Mouse (Mus musculus): Measurements from ENCODE around the gene Spata17. TPM values are rescaled to one million over a fixed set of nuclear protein-coding genes. Genes with fewer than 3 reads are reported as not detected.

Gene Spata17
- polyA plus RNA-seq, 1 experiment, result 144 TPM

GRCm38 (mm10) chr1:187226328-187227025 is 11.2 kb upstream of the Spata17 start:
- H3K4me1 ChIP-seq (ENCODE audit: control insufficient read depth, insufficient read depth, low read length), result peaks cover 6% of the 10 kb centered on the region
- H3K36me3 ChIP-seq (ENCODE audit: control insufficient read depth, insufficient read depth, low read length), result peaks cover 3% of the 10 kb centered on the region
- H3K27me3 ChIP-seq (ENCODE audit: control insufficient read depth, insufficient read depth, low read length), result no peaks in the 10 kb centered on the region
- H3K4me3 ChIP-seq (ENCODE audit: control insufficient read depth, low read depth, low read length), result peak overlapping the region; percentile 64
- TF ChIP-seq CTCF (IDR thresholded peaks at IDR 0.05; ENCODE audit: control insufficient read depth, insufficient read depth, insufficient replicate concordance, low read depth, low read length), result no peak
- no peak for TF ChIP-seq POLR2A (IDR thresholded peaks at IDR 0.05; ENCODE audit: control insufficient read depth, low read depth, low read length)
- H3K27ac ChIP-seq (ENCODE audit: control insufficient read depth, insufficient read depth, low read depth, low read length), result no peak overlapping the region

- Histone ChIP-seq H3K36me3 (ENCODE audit: control insufficient read depth, insufficient read depth, low read length) (peaks cover 2% of the 10 kb centered on the region), H3K4me3 (ENCODE audit: control insufficient read depth, low read depth, low read length) (no peak overlapping the region), H3K4me1 (ENCODE audit: control insufficient read depth, insufficient read depth, low read length) (peaks cover 2% of the 10 kb centered on the region; the same call in 1 of the 2 replicates), H3K27me3 (ENCODE audit: control insufficient read depth, insufficient read depth, low read length) (no peaks in the 10 kb centered on the region), H3K27ac (ENCODE audit: control insufficient read depth, insufficient read depth, low read depth, low read length) (no peak overlapping the region)
- TF ChIP-seq POLR2A (IDR thresholded peaks at IDR 0.05; ENCODE audit: control insufficient read depth, low read depth, low read length), result no peak
Observed at GRCm38 (mm10) chr1:187220756-187221155, 5.5 kb upstream of the Spata17 start.

- Histone ChIP-seq H3K27me3 (ENCODE audit: control insufficient read depth, insufficient read depth, low read length) (no peaks in the 10 kb centered on the region), H3K4me1 (ENCODE audit: control insufficient read depth, insufficient read depth, low read length) (no peaks in the 10 kb centered on the region), H3K4me3 (ENCODE audit: control insufficient read depth, low read depth, low read length) (peak overlapping the region; percentile 75), H3K36me3 (ENCODE audit: control insufficient read depth, insufficient read depth, low read length) (no peaks in the 10 kb centered on the region; the same call in 1 of the 2 replicates), H3K27ac (ENCODE audit: control insufficient read depth, insufficient read depth, low read depth, low read length) (peak overlapping the region; percentile 32; the same call in 1 of the 2 replicates)
- TF ChIP-seq POLR2A (IDR thresholded peaks at IDR 0.05; ENCODE audit: control insufficient read depth, low read depth, low read length) (no peak), CTCF (IDR thresholded peaks at IDR 0.05; ENCODE audit: control insufficient read depth, insufficient read depth, insufficient replicate concordance, low read depth, low read length) (no peak)
Observed at GRCm38 (mm10) chr1:187216620-187217410, 1.6 kb upstream of the Spata17 start.

GRCm38 (mm10) chr1:187210736-187211135 is 4.5 kb downstream of the Spata17 start:
- H3K27ac ChIP-seq (ENCODE audit: control insufficient read depth, insufficient read depth, low read depth, low read length), result no peak overlapping the region
- no peak overlapping the region for H3K4me3 ChIP-seq (ENCODE audit: control insufficient read depth, low read depth, low read length)
- no peaks in the 10 kb centered on the region for H3K4me1 ChIP-seq (ENCODE audit: control insufficient read depth, insufficient read depth, low read length)
- H3K27me3 ChIP-seq (ENCODE audit: control insufficient read depth, insufficient read depth, low read length), result no peaks in the 10 kb centered on the region
- TF ChIP-seq POLR2A (IDR thresholded peaks at IDR 0.05; ENCODE audit: control insufficient read depth, low read depth, low read length), result no peak
- H3K36me3 ChIP-seq (ENCODE audit: control insufficient read depth, insufficient read depth, low read length), result no peaks in the 10 kb centered on the region

GRCm38 (mm10) chr1:187209496-187209895 is 5.8 kb downstream of the Spata17 start:
- Histone ChIP-seq H3K27me3 (ENCODE audit: control insufficient read depth, insufficient read depth, low read length) (no peaks in the 10 kb centered on the region), H3K4me3 (ENCODE audit: control insufficient read depth, low read depth, low read length) (no peak overlapping the region), H3K4me1 (ENCODE audit: control insufficient read depth, insufficient read depth, low read length) (no peaks in the 10 kb centered on the region), H3K36me3 (ENCODE audit: control insufficient read depth, insufficient read depth, low read length) (no peaks in the 10 kb centered on the region), H3K27ac (ENCODE audit: control insufficient read depth, insufficient read depth, low read depth, low read length) (no peak overlapping the region)
- no peak for TF ChIP-seq CTCF (IDR thresholded peaks at IDR 0.05; ENCODE audit: control insufficient read depth, insufficient read depth, insufficient replicate concordance, low read depth, low read length)
- no peak for TF ChIP-seq POLR2A (IDR thresholded peaks at IDR 0.05; ENCODE audit: control insufficient read depth, low read depth, low read length)

- H3K36me3 ChIP-seq (ENCODE audit: control insufficient read depth, insufficient read depth, low read length), result no peaks in the 10 kb centered on the region
- TF ChIP-seq POLR2A (IDR thresholded peaks at IDR 0.05; ENCODE audit: control insufficient read depth, low read depth, low read length) (no peak), CTCF (IDR thresholded peaks at IDR 0.05; ENCODE audit: control insufficient read depth, insufficient read depth, insufficient replicate concordance, low read depth, low read length) (no peak)
- H3K27me3 ChIP-seq (ENCODE audit: control insufficient read depth, insufficient read depth, low read length), result no peaks in the 10 kb centered on the region
Observed at GRCm38 (mm10) chr1:187205506-187205905, 9.8 kb downstream of the Spata17 start.

GRCm38 (mm10) chr1:187178546-187178945 is 36.7 kb downstream of the Spata17 start:
- no peaks in the 10 kb centered on the region for H3K27me3 ChIP-seq (ENCODE audit: control insufficient read depth, insufficient read depth, low read length)
- no peaks in the 10 kb centered on the region for H3K4me1 ChIP-seq (ENCODE audit: control insufficient read depth, insufficient read depth, low read length)
- H3K36me3 ChIP-seq (ENCODE audit: control insufficient read depth, insufficient read depth, low read length), result no peaks in the 10 kb centered on the region; the same call in 1 of the 2 replicates
- no peak overlapping the region for H3K4me3 ChIP-seq (ENCODE audit: control insufficient read depth, low read depth, low read length)
- H3K27ac ChIP-seq (ENCODE audit: control insufficient read depth, insufficient read depth, low read depth, low read length), result no peak overlapping the region
- no peak for TF ChIP-seq POLR2A (IDR thresholded peaks at IDR 0.05; ENCODE audit: control insufficient read depth, low read depth, low read length)
- no peak for TF ChIP-seq CTCF (IDR thresholded peaks at IDR 0.05; ENCODE audit: control insufficient read depth, insufficient read depth, insufficient replicate concordance, low read depth, low read length)

More at GRCm38 (mm10) chr1:187205506-187205905, 9.8 kb downstream of the Spata17 start:
- H3K4me1 ChIP-seq (ENCODE audit: control insufficient read depth, insufficient read depth, low read length), result no peaks in the 10 kb centered on the region
- no peak overlapping the region for H3K27ac ChIP-seq (ENCODE audit: control insufficient read depth, insufficient read depth, low read depth, low read length)
- no peak overlapping the region for H3K4me3 ChIP-seq (ENCODE audit: control insufficient read depth, low read depth, low read length)

Measured in testis, adult 2 months (tissue).